Mouse (Mus musculus) layer of hippocampus, adult 18-20 months (tissue): Measurements from ENCODE around the gene Nkx1-1. TPM values are rescaled to one million over a fixed set of nuclear protein-coding genes. Genes with fewer than 3 reads are reported as not detected.

Experiments used
- DNase-seq, 2 experiments: peaks; one replicate each; pipeline ENCODE4 v3.0.0; 2022; ENCODE audit warnings: low spot score in 2 of 2
- long read RNA-seq: library from polyadenylated mRNA; stranded (forward); transcript quantifications from one replicate; pipeline ENCODE4 v2.0.0, GENCODE M21; 2021
- total RNA-seq, 2 experiments: library from RNA; stranded (reverse); gene quantifications; 2 replicates each; pipeline ENCODE4 v1.2.3; 2021

Nkx1-1 gene
- not detected for total RNA-seq
- long read RNA-seq, partial matches to known transcripts, result 0 of 1 reads
- long read RNA-seq, other reads (novel, unspliced or antisense), result 0 of 1 reads

- no peak for DNase-seq
Observed at GRCm38 (mm10) chr5:33433201-33434138, at the start of gene Nkx1-1. TSS of gene Nkx1-1 (minus strand) at chr5:33433976.

GRCm38 (mm10) chr5:33481318-33481685, 47.5 kb upstream of the Nkx1-1 start:
- no peak for DNase-seq

DNA sequence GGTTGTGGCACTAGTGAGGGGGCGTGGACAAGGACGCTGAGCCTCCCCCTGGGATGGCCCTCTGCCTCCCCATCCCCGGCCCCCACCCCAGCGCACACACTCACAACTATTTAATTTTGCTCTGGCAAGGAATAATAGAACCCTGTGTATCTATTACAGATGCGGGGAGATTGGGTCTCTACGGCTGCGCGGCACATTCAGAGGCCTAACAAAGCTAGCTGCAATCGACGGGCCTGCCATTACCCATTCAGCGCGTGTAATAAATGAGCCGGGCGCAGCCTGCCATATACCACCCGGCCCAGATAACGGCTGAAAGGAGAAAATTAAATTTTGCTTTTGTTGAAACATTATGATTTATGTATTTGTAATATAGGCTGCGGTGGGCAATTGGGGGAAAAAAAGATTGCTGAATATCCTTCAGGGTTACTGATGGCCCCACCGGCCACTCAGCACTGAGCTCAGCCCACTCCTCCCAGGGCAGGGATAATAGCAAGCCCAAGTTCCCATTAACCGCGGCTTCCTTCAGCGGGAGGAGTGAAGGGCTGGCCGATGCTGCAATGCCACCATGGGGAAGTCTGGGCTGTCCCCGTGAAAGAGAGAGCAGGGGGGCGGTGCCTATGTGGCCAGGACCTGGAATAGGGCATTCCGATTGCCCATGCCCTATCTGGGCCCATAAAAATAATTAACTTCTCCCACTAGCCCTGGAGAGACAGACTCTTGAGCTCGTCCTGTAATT, 47.0 kb upstream of the Nkx1-1 start:
- DNase-seq, result no peak

DNA sequence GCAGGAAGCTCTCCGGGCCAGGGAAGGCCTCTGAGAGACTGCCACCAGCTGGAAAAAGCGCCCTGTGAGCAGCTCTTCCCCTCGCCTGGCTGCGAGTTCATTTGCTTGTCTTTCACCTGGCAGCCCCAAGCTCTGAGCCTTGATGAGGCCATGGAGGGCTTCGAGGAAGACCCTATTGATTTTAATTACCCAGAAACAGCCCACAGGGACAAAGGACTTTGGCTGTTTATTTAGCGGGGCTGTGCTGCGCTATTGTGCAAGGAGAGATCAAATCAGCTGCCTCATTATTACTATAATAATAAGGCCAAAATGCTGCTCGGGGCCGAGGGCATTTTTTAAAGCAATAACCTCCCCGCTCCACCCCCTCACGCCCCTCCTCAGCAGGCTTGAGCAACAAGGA, 31.7 kb upstream of the Nkx1-1 start:
- DNase-seq, result no peak

GRCm38 (mm10) chr5:33464390-33464789, 30.6 kb upstream of the Nkx1-1 start:
- no peak for DNase-seq

- no peak for DNase-seq
Observed at GRCm38 (mm10) chr5:33459111-33459510, 25.3 kb upstream of the Nkx1-1 start.

DNA sequence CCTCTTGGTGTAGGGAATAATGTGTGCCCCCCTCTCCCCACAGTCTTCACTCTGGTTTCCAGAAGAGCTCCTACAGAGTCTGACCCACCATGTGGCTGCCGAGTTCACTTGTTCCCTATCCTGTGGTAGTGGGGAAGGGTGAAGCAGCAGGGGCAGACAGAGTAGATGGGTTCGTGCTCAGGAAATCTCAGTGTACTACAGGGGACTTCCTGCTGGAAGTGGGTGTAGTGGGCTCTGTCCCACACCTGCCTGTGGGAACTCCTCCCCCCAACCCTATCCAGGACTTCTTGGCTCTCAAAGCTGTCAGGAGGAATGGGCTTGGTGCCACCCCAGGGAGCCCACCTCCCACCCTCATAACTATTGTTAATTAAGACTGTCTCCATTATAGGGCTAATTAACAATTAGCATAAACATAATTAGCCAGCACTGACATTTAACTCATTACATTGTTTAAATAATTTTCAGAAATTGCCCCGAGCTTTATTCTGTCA, 24.4 kb upstream of the Nkx1-1 start:
- no peak for DNase-seq

GRCm38 (mm10) chr5:33455737-33456136, 22.0 kb upstream of the Nkx1-1 start:
- no peak for DNase-seq

- no peak for DNase-seq
Observed at GRCm38 (mm10) chr5:33443794-33444193, 10.0 kb upstream of the Nkx1-1 start.

DNA sequence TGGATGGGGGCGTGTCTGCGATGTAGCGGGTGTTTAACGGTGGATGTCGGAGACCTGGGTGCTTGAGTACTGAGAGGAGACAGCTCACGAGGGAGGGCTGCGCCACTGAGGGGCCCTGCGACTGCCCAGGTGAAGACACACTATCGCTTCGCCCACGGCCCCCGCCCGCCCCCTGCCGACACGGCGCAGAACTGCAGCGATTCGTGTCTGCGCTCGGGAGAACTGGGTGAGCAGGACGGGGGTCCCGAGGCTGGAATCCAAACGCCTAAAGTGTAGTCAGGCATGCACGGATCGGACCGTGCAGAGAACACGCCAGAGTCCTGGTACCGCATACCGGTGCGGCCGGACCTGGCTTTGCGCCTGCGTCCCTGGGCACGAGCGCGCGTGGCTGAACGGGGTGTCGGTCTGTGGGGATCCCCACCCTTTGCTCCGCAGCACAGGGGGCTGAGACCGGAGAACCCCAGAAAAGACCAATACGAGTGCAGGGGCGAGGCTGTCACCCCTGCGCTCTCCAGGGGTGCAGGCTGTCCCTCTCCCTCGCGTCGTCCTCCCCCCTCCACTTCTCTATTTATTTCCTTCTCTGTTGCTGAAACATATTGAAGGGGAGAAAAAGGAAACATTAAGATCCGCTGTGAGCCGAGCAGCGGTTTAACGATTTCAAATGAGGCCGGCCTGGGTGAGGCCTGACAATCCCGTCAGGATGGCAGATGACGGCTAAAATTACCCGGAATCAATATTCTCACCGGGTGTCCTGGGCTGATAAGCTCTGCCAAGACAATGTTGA, 9.3 kb upstream of the Nkx1-1 start:
- DNase-seq, result peak in 1 of 2 experiments; percentile 46

- peak in 1 of 2 experiments; percentile 67 for DNase-seq
Observed at GRCm38 (mm10) chr5:33438214-33438613, 4.4 kb upstream of the Nkx1-1 start.

DNA sequence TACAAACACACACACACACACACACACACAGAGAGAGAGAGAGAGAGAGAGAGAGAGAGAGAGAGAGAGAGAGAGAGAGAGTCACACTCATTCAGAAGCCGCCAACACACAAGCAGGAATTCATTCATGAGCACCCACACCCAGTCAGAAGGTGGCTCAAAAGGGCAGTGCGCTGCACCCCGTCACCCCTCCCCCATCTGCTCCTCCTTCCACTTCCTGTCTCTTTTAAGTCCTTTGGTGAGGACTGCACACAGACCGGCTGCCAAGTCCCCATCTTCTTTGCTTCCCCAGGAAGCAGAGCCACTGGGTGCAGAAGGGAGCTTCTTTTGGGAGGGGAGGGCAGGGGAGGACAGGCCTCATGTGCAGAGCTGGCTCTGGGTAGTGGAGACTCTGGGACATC, 2.2 kb upstream of the Nkx1-1 start:
- no peak for DNase-seq

GRCm38 (mm10) chr5:33435151-33435550, 1.4 kb upstream of the Nkx1-1 start:
- no peak for DNase-seq

DNA sequence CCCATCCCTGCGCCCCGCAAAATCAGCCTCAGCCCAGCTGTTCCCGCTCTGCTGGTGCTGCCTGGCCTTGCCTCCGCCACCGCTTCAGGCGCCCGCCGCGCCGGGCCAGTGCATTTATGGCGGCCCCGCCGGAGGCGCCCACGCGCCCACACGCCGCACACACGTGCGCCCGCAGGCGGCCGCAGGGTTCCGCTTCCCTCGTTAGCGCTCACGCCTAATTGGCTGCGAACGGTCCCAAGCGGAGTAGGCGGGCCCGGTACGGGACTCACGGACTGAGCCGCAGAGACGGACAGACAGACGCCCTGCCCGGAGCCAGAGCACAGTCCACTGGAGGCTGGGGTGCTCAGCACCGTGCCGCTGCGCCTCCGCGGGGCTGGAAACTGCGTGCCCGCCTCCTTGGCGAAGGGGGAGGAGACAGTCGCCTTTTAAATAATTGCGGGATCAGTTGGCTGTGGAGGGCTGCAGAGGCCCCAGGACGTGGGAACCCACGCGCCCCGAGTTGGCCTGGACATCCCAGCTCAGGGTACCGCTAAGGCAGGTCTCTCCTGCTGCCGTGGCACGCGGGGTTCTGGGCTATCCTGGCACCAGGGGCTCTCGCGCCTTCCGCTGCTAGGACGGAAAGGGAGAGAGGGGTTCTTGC, 485 bp upstream of the Nkx1-1 start:
- DNase-seq, result no peak

GRCm38 (mm10) chr5:33432057-33432935, 1.5 kb downstream of the Nkx1-1 start:
- no peak for DNase-seq

DNA sequence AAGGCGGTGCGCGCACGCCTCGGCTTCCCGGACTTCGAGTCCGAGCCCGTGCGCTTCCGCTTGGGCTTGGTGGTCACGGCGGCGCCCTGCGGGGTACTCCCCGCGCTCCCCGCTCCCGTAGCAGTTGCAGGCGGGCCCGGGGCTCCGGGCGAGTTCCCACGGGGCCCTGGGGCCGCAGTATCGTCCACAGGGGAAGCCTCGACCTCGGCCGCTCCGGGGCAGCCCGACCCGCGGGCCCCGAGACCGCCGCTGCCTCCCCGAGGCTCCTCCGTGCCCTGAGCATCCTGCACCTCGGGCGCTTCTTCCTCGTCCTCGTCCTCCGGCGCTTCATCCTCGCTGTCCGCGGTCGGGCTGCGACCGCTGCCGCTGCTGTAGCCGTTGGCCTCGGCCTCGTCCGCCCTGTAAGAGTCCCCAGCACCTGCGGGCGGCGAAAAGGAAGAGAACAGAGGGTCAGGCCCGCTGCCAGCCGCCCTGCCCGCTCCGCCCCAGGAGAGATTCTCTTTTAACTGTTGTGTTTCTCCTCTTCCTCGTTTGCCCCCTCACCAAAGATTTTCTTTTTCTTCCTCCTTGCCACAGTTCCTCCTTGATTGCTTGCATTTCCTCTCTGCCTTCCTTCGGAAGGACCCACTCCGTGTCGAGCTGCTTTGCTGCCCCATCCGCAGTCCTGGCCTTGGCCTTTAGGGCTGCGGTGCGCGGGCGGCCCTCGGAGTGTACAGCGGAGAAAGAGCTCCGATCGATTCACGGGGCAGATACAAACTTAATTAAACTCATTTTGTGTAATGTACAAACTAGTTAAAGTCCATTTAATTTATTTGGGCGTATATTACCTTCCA, 2.4 kb downstream of the Nkx1-1 start:
- DNase-seq, result no peak

GRCm38 (mm10) chr5:33430511-33431172, 3.1 kb downstream of the Nkx1-1 start:
- DNase-seq, result peak in 1 of 2 experiments; percentile 10

GRCm38 (mm10) chr5:33430106-33430505, 3.7 kb downstream of the Nkx1-1 start:
- no peak for DNase-seq
